Mouse (Mus musculus): ENCODE data around the gene Olfr1415. TPM values are rescaled to one million over a fixed set of nuclear protein-coding genes. Genes with fewer than 3 reads are reported as not detected.

Olfr1415 gene
- total and polyA plus RNA-seq, 3 experiments = not detected

GRCm38 (mm10) chr1:92474066-92474578 lies 21.8 kb downstream of the Olfr1415 start:
- Histone ChIP-seq H3K27ac (ENCODE audit: insufficient read depth, low read depth) (no peak overlapping the region), H3K4me2 (ENCODE audit: insufficient read depth, low read depth, poor library complexity, severe bottlenecking) (peak overlapping the region; percentile 98), H3K9ac (ENCODE audit: insufficient read depth, low read depth) (peak overlapping the region; percentile 84), H3K36me3 (replicated peaks in 1 of 2; ENCODE audit: control insufficient read depth in 1 of 2, insufficient read depth in 1 of 2, low read length in 1 of 2) (peaks cover 18 to 26% of the 10 kb centered on the region in 2 experiments), H3K27me3 (replicated peaks) (peaks cover 41% of the 10 kb centered on the region), H3K4me3 (replicated peaks in 1 of 3; ENCODE audit: low read depth in 2 of 3, low read length in 2 of 3, poor library complexity in 1 of 3) (peak overlapping the region; percentile 66 to 99 (median 66)), H3K9me3 (replicated peaks; ENCODE audit: low read length) (no peaks in the 10 kb centered on the region), H3K4me1 (ENCODE audit: control insufficient read depth in 1 of 2, insufficient read depth in 2 of 2) (peaks cover 0 to 16% of the 10 kb centered on the region in 2 experiments; a peak in 2 of 4 replicates), H3K79me2 (replicated peaks; ENCODE audit: control insufficient read depth, extremely low read depth, insufficient read depth, poor library complexity, severe bottlenecking) (peaks cover 15% of the 10 kb centered on the region)
- dilution Hi-C loops (cut with MboI; ENCODE audit: extremely low pct_ligation_motif_present, extremely low pct_unique_long_range_greater_than_20kb, low sequenced_read_pairs) = no loop called here
- TF ChIP-seq BHLHE40 (IDR thresholded peaks at IDR 0.05; ENCODE audit: low read depth, low read length) (no peak), MAZ (IDR thresholded peaks at IDR 0.05; ENCODE audit: low read depth, low read length) (no peak), JUND (conservative IDR thresholded peaks at IDR 0.05; ENCODE audit: low read depth, low read length) (no peak), KAT2A (IDR thresholded peaks at IDR 0.05; ENCODE audit: insufficient replicate concordance, low read length) (no peak), E2F4 (IDR thresholded peaks at IDR 0.05; ENCODE audit: insufficient replicate concordance, low read depth, low read length) (no peak), CHD2 (IDR thresholded peaks at IDR 0.05; ENCODE audit: low read length) (no peak), JUN (IDR thresholded peaks at IDR 0.05; ENCODE audit: insufficient read depth, low read depth, low read length) (no peak), PAX5 (IDR thresholded peaks at IDR 0.05; ENCODE audit: low read length) (no peak), HCFC1 (IDR thresholded peaks at IDR 0.05; ENCODE audit: low read depth, low read length) (no peak), ZKSCAN1 (IDR thresholded peaks at IDR 0.05; ENCODE audit: borderline replicate concordance, low read depth, low read length) (no peak), ZC3H11A (IDR thresholded peaks at IDR 0.05; ENCODE audit: low read depth, low read length) (no peak), SIN3A (IDR thresholded peaks at IDR 0.05; ENCODE audit: low read length) (no peak)
- DNase-seq (ENCODE audit: extremely low read depth) = peak; percentile 13
- in situ Hi-C loops (cut with MboI; ENCODE audit: low pct_ligation_motif_present, low pct_unique_long_range_greater_than_20kb, low sequenced_read_pairs) = no loop called here

GRCm38 (mm10) chr1:92473165-92474041 lies 22.5 kb downstream of the Olfr1415 start, which contains the start of gene Ndufa10:
Ndufa10 (minus strand) TSS chr1:92473860.
- peak; percentile 89 for DNase-seq (ENCODE audit: extremely low read depth)
- Histone ChIP-seq H3K9me3 (replicated peaks; ENCODE audit: low read length) (no peaks in the 10 kb centered on the region), H3K79me2 (replicated peaks; ENCODE audit: control insufficient read depth, extremely low read depth, insufficient read depth, poor library complexity, severe bottlenecking) (peaks cover 15% of the 10 kb centered on the region), H3K27ac (ENCODE audit: insufficient read depth, low read depth) (no peak within 1 kb of the TSS), H3K4me2 (ENCODE audit: insufficient read depth, low read depth, poor library complexity, severe bottlenecking) (peak within 1 kb of the TSS; percentile 98), H3K9ac (ENCODE audit: insufficient read depth, low read depth) (peak within 1 kb of the TSS; percentile 91), H3K27me3 (replicated peaks) (peaks cover 34% of the 10 kb centered on the region), H3K36me3 (replicated peaks in 1 of 2; ENCODE audit: control insufficient read depth in 1 of 2, insufficient read depth in 1 of 2, low read length in 1 of 2) (peaks cover 21 to 33% of the 10 kb centered on the region in 2 experiments), H3K4me3 (replicated peaks in 1 of 3; ENCODE audit: low read depth in 2 of 3, low read length in 2 of 3, poor library complexity in 1 of 3) (peak within 1 kb of the TSS; percentile 98 to 99 (median 99)), H3K4me1 (ENCODE audit: control insufficient read depth in 1 of 2, insufficient read depth in 2 of 2) (peaks cover 0 to 16% of the 10 kb centered on the region in 2 experiments; a peak in 2 of 4 replicates)
- in situ Hi-C loops (cut with MboI; ENCODE audit: low pct_ligation_motif_present, low pct_unique_long_range_greater_than_20kb, low sequenced_read_pairs) (no loop called here), dilution Hi-C loops (cut with MboI; ENCODE audit: extremely low pct_ligation_motif_present, extremely low pct_unique_long_range_greater_than_20kb, low sequenced_read_pairs) (no loop called here)
- no peak for TF ChIP-seq PAX5 (IDR thresholded peaks at IDR 0.05; ENCODE audit: low read length)
- TF ChIP-seq TCF12 (IDR thresholded peaks at IDR 0.05; ENCODE audit: low read depth, low read length) = peak; percentile 89
- TF ChIP-seq RAD21 (IDR thresholded peaks at IDR 0.05; ENCODE audit: low read depth, low read length) = no peak
- TF ChIP-seq CTCF (conservative IDR thresholded peaks at IDR 0.05 in 1 of 2, IDR thresholded peaks at IDR 0.05 in 1 of 2; ENCODE audit: low read depth in 2 of 2, low read length in 2 of 2) = no peak
- TF ChIP-seq MXI1 (IDR thresholded peaks at IDR 0.05; ENCODE audit: low read depth, low read length) = peak; percentile 86
- no peak for TF ChIP-seq BHLHE40 (IDR thresholded peaks at IDR 0.05; ENCODE audit: low read depth, low read length)
- peak; percentile 60; the same call in 1 of the 2 replicates for TF ChIP-seq GABPA (IDR thresholded peaks at IDR 0.05; ENCODE audit: insufficient replicate concordance, low read depth, low read length)
- no peak for TF ChIP-seq MAZ (IDR thresholded peaks at IDR 0.05; ENCODE audit: low read depth, low read length)
- no peak for TF ChIP-seq SMC3 (IDR thresholded peaks at IDR 0.05; ENCODE audit: low read depth, low read length)
- TF ChIP-seq IRF4 (IDR thresholded peaks at IDR 0.05; ENCODE audit: low read depth, low read length) = peak; percentile 89
- TF ChIP-seq ZKSCAN1 (IDR thresholded peaks at IDR 0.05; ENCODE audit: borderline replicate concordance, low read depth, low read length) = no peak; the same call in 1 of the 2 replicates
- TF ChIP-seq CHD1 (IDR thresholded peaks at IDR 0.05; ENCODE audit: low read depth, low read length) = no peak
- TF ChIP-seq RCOR1 (conservative IDR thresholded peaks at IDR 0.05; ENCODE audit: low read depth, low read length) = no peak
- TF ChIP-seq HCFC1 (IDR thresholded peaks at IDR 0.05; ENCODE audit: low read depth, low read length) = peak; percentile 98
- peak; percentile 56 for TF ChIP-seq ZMIZ1 (IDR thresholded peaks at IDR 0.05; ENCODE audit: low read depth, low read length)
- peak; percentile 71 for TF ChIP-seq NELFE (IDR thresholded peaks at IDR 0.05; ENCODE audit: low read depth, low read length)
- no peak for TF ChIP-seq ZNF384 (IDR thresholded peaks at IDR 0.05; ENCODE audit: low read depth, low read length)
- no peak for TF ChIP-seq USF2 (conservative IDR thresholded peaks at IDR 0.05; ENCODE audit: low read depth, low read length)
- no peak for TF ChIP-seq POLR2AphosphoS2 (IDR thresholded peaks at IDR 0.05; ENCODE audit: low read depth, low read length)
- TF ChIP-seq KAT2A (IDR thresholded peaks at IDR 0.05; ENCODE audit: insufficient replicate concordance, low read length) = peak; percentile 93
- TF ChIP-seq MYC (IDR thresholded peaks at IDR 0.05; ENCODE audit: low read depth, low read length) = peak; percentile 31; the same call in 1 of the 2 replicates
- peak; percentile 84; the same call in 1 of the 2 replicates for TF ChIP-seq UBTF (IDR thresholded peaks at IDR 0.05; ENCODE audit: low read depth, low read length)
- TF ChIP-seq MAFK (IDR thresholded peaks at IDR 0.05; ENCODE audit: insufficient replicate concordance, low read length) = no peak
